Mouse (Mus musculus): Measurements from ENCODE around the gene Pnpla3. TPM values are rescaled to one million over a fixed set of nuclear protein-coding genes. Genes with fewer than 3 reads are reported as not detected.

Gene Pnpla3
- 0.27 and 0.49 TPM in 2 replicates for polyA plus RNA-seq (2015; fragmentation: Nextera tagmentation; extraction: Ambion mirVana)

GRCm38 (mm10) chr15:84167600-84167999, at the start of gene Pnpla3:
Gene Pnpla3 (plus strand): TSS chr15:84167837.
- ATAC-seq (peak; percentile 99), DNase-seq (ENCODE audit: low spot score) (peak; percentile 98)
- TF ChIP-seq CTCF (IDR thresholded peaks at IDR 0.05) (peak; percentile 61), EP300 (IDR thresholded peaks at IDR 0.05) (no peak)
- Histone ChIP-seq H3K9me3 (ENCODE audit: low read length) (no peaks in the 10 kb centered on the region), H3K9ac (replicated peaks; ENCODE audit: low read depth) (no peak within 1 kb of the TSS), H3K4me3 (ENCODE audit: low read depth, low read length) (peak within 1 kb of the TSS; percentile 28), H3K27ac (ENCODE audit: low read length) (no peak within 1 kb of the TSS), H3K4me1 (ENCODE audit: insufficient read depth, low read depth, low read length) (no peaks in the 10 kb centered on the region), H3K27me3 (replicated peaks; ENCODE audit: insufficient read depth, low read length) (no peaks in the 10 kb centered on the region), H3K4me2 (replicated peaks; ENCODE audit: low read depth, low read length) (peak within 1 kb of the TSS; percentile 54), H3K36me3 (ENCODE audit: insufficient read depth, low read length) (no peaks in the 10 kb centered on the region)
- 2% methylated on average over 28 of the region's 28 CpGs for WGBS

GRCm38 (mm10) chr15:84120612-84121011, 47.0 kb upstream of the Pnpla3 start:
- Histone ChIP-seq H3K4me1 (ENCODE audit: insufficient read depth, low read depth, low read length) (no peaks in the 10 kb centered on the region), H3K9me3 (ENCODE audit: low read length) (no peaks in the 10 kb centered on the region), H3K4me2 (replicated peaks; ENCODE audit: low read depth, low read length) (no peak overlapping the region), H3K27ac (ENCODE audit: low read length) (no peak overlapping the region), H3K4me3 (ENCODE audit: low read depth, low read length) (no peak overlapping the region), H3K9ac (replicated peaks; ENCODE audit: low read depth) (no peak overlapping the region), H3K36me3 (ENCODE audit: insufficient read depth, low read length) (no peaks in the 10 kb centered on the region), H3K27me3 (replicated peaks; ENCODE audit: insufficient read depth, low read length) (no peaks in the 10 kb centered on the region)
- WGBS: 22% methylated on average over 6 of the region's 6 CpGs
- no peak for TF ChIP-seq EP300 (IDR thresholded peaks at IDR 0.05)
- TF ChIP-seq CTCF (IDR thresholded peaks at IDR 0.05): peak; percentile 63
- DNase-seq (ENCODE audit: low spot score) (peak; percentile 13), ATAC-seq (no peak)

GRCm38 (mm10) chr15:84121036-84121435, 46.6 kb upstream of the Pnpla3 start:
- no peak for DNase-seq (ENCODE audit: low spot score)
- Histone ChIP-seq H3K9ac (replicated peaks; ENCODE audit: low read depth) (no peak overlapping the region), H3K4me3 (ENCODE audit: low read depth, low read length) (no peak overlapping the region), H3K36me3 (ENCODE audit: insufficient read depth, low read length) (no peaks in the 10 kb centered on the region), H3K4me2 (replicated peaks; ENCODE audit: low read depth, low read length) (no peak overlapping the region), H3K9me3 (ENCODE audit: low read length) (no peaks in the 10 kb centered on the region), H3K27me3 (replicated peaks; ENCODE audit: insufficient read depth, low read length) (no peaks in the 10 kb centered on the region), H3K4me1 (ENCODE audit: insufficient read depth, low read depth, low read length) (no peaks in the 10 kb centered on the region), H3K27ac (ENCODE audit: low read length) (no peak overlapping the region)
- TF ChIP-seq EP300 (IDR thresholded peaks at IDR 0.05) (no peak), CTCF (IDR thresholded peaks at IDR 0.05) (no peak)
- ATAC-seq: no peak
- WGBS: 55% methylated on average over 7 of the region's 7 CpGs

DNA sequence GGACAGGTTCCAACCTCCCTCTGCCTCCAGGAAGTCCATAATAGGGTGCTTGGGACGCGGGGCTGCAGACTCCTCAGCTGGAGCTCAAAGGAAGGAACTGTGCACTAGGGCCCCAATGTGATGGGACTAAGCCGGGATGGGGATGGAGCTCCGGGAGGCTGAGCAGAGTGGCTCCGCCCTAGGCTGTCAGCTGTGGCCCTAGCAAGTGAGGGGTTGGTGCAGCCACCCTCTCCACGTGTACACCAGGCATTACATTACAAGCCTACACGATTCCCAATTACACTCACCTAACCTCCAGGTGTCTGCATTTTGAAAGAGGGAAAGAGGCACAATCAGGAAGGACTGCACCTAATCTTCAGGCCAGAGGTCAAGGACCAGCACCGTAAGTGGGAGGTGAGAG, 44.6 kb upstream of the Pnpla3 start, which contains the start of gene Pnpla5:
Gene Pnpla5, minus strand, starts transcription at position 101 of the 400 bp plus-strand sequence.
- H3K36me3 ChIP-seq (ENCODE audit: insufficient read depth, low read length): no peaks in the 10 kb centered on the region
- ATAC-seq (no peak), DNase-seq (ENCODE audit: low spot score) (no peak)
- no peaks in the 10 kb centered on the region for H3K4me1 ChIP-seq (ENCODE audit: insufficient read depth, low read depth, low read length)
- H3K4me3 ChIP-seq (ENCODE audit: low read depth, low read length): no peak within 1 kb of the TSS
- no peak within 1 kb of the TSS for H3K9ac ChIP-seq (replicated peaks; ENCODE audit: low read depth)
- WGBS: 47% methylated on average over 8 of the region's 8 CpGs
- no peaks in the 10 kb centered on the region for H3K9me3 ChIP-seq (ENCODE audit: low read length)
- H3K27me3 ChIP-seq (replicated peaks; ENCODE audit: insufficient read depth, low read length): no peaks in the 10 kb centered on the region
- TF ChIP-seq CTCF (IDR thresholded peaks at IDR 0.05) (no peak), EP300 (IDR thresholded peaks at IDR 0.05) (no peak)
- H3K4me2 ChIP-seq (replicated peaks; ENCODE audit: low read depth, low read length): no peak within 1 kb of the TSS
- no peak within 1 kb of the TSS for H3K27ac ChIP-seq (ENCODE audit: low read length)

GRCm38 (mm10) chr15:84124086-84124485, 43.6 kb upstream of the Pnpla3 start:
- Histone ChIP-seq H3K9ac (replicated peaks; ENCODE audit: low read depth) (no peak overlapping the region), H3K4me3 (ENCODE audit: low read depth, low read length) (no peak overlapping the region), H3K36me3 (ENCODE audit: insufficient read depth, low read length) (no peaks in the 10 kb centered on the region), H3K27me3 (replicated peaks; ENCODE audit: insufficient read depth, low read length) (no peaks in the 10 kb centered on the region), H3K27ac (ENCODE audit: low read length) (no peak overlapping the region), H3K4me1 (ENCODE audit: insufficient read depth, low read depth, low read length) (no peaks in the 10 kb centered on the region), H3K4me2 (replicated peaks; ENCODE audit: low read depth, low read length) (no peak overlapping the region), H3K9me3 (ENCODE audit: low read length) (no peaks in the 10 kb centered on the region)
- no peak for TF ChIP-seq EP300 (IDR thresholded peaks at IDR 0.05)
- 0 out of 2 replicates have a peak, but pooled peaks have one; percentile 27 for TF ChIP-seq CTCF (IDR thresholded peaks at IDR 0.05)
- WGBS: 60% methylated on average over 7 of the region's 7 CpGs
- ATAC-seq: no peak
- DNase-seq (ENCODE audit: low spot score): no peak

GRCm38 (mm10) chr15:84126447-84126846, 41.2 kb upstream of the Pnpla3 start:
- 55% methylated on average over 4 of the region's 4 CpGs for WGBS
- no peaks in the 10 kb centered on the region for H3K9me3 ChIP-seq (ENCODE audit: low read length)
- H3K36me3 ChIP-seq (ENCODE audit: insufficient read depth, low read length): no peaks in the 10 kb centered on the region
- DNase-seq (ENCODE audit: low spot score) (no peak), ATAC-seq (no peak)
- no peak overlapping the region for H3K9ac ChIP-seq (replicated peaks; ENCODE audit: low read depth)
- no peak for TF ChIP-seq CTCF (IDR thresholded peaks at IDR 0.05)
- TF ChIP-seq EP300 (IDR thresholded peaks at IDR 0.05): no peak
- H3K27me3 ChIP-seq (replicated peaks; ENCODE audit: insufficient read depth, low read length): no peaks in the 10 kb centered on the region
- no peaks in the 10 kb centered on the region for H3K4me1 ChIP-seq (ENCODE audit: insufficient read depth, low read depth, low read length)
- H3K4me2 ChIP-seq (replicated peaks; ENCODE audit: low read depth, low read length): no peak overlapping the region
- no peak overlapping the region for H3K4me3 ChIP-seq (ENCODE audit: low read depth, low read length)
- H3K27ac ChIP-seq (ENCODE audit: low read length): no peak overlapping the region

GRCm38 (mm10) chr15:84126871-84127270, 40.8 kb upstream of the Pnpla3 start:
- 32% methylated on average over 5 of the region's 5 CpGs for WGBS

More at GRCm38 (mm10) chr15:84126871-84127270, 40.8 kb upstream of the Pnpla3 start:
- no peak for TF ChIP-seq EP300 (IDR thresholded peaks at IDR 0.05)
- TF ChIP-seq CTCF (IDR thresholded peaks at IDR 0.05): no peak
- Histone ChIP-seq H3K9me3 (ENCODE audit: low read length) (no peaks in the 10 kb centered on the region), H3K36me3 (ENCODE audit: insufficient read depth, low read length) (no peaks in the 10 kb centered on the region), H3K9ac (replicated peaks; ENCODE audit: low read depth) (no peak overlapping the region), H3K27ac (ENCODE audit: low read length) (no peak overlapping the region), H3K27me3 (replicated peaks; ENCODE audit: insufficient read depth, low read length) (no peaks in the 10 kb centered on the region), H3K4me3 (ENCODE audit: low read depth, low read length) (no peak overlapping the region), H3K4me1 (ENCODE audit: insufficient read depth, low read depth, low read length) (no peaks in the 10 kb centered on the region), H3K4me2 (replicated peaks; ENCODE audit: low read depth, low read length) (no peak overlapping the region)
- ATAC-seq: 0 out of 2 replicates have a peak, but pooled peaks have one; percentile 19
- peak; percentile 15 for DNase-seq (ENCODE audit: low spot score)
